Mouse (Mus musculus) v-Abl transformed pro-B cells (cell line): ENCODE results near the gene Cdc20b.
"Not testable (repeated sequence)": the region's sequence is repeated elsewhere in the genome, so short reads cannot be mapped to it uniquely, and the experiment has no call there.

ENCODE experiments used
- in situ Hi-C, 2 experiments: fragments of 400-800 bp; cut with MboI; formaldehyde crosslinking; loops; one replicate each; pipeline ENCODE4 v1.15.1; 2025; ENCODE audit not compliant: unreplicated experiment in 2 of 2

Gene Cdc20b

GRCm38 (mm10) chr13:113034950-113035421, at the start of gene Cdc20b:
TSS of gene Cdc20b (plus strand) at chr13:113035111.
- in situ Hi-C loops = loop anchor here (5.0 to 25.0 kb wide), 8 partner anchors 113 to 1273 kb away; partner anchors contain the start of gene Arl15 (in 1 of the 2)

GRCm38 (mm10) chr13:112985605-112986450, 49.1 kb upstream of the Cdc20b start:
- in situ Hi-C loops = loop anchor here in 1 of 2 experiments (5.0 kb wide), 1 partner anchor 59 kb away; the partner anchor contains the start of genes Dhx29 and Mtrex

GRCm38 (mm10) chr13:112986451-112986950, 48.4 kb upstream of the Cdc20b start:
- in situ Hi-C loops = loop anchor here in 1 of 2 experiments (5.0 kb wide), 1 partner anchor 59 kb away; the partner anchor contains the start of genes Dhx29 and Mtrex

- in situ Hi-C loops = loop anchor here in 1 of 2 experiments (5.0 kb wide), 1 partner anchor 60 kb away; the partner anchor contains the start of genes Dhx29 and Mtrex
These were observed 47.4 kb upstream of the Cdc20b start, which contains the start of gene Ccno for GRCm38 (mm10) chr13:112987532-112987943. TSS of gene Ccno (plus strand) at chr13:112987802.

GRCm38 (mm10) chr13:112987991-112988390, 46.9 kb upstream of the Cdc20b start:
- in situ Hi-C loops = loop anchor here in 1 of 2 experiments (5.0 kb wide), 1 partner anchor 61 kb away; the partner anchor contains the start of genes Dhx29 and Mtrex

- in situ Hi-C loops = loop anchor here in 1 of 2 experiments (5.0 kb wide), 1 partner anchor 62 kb away; the partner anchor contains the start of genes Dhx29 and Mtrex
These were observed 46.0 kb upstream of the Cdc20b start for GRCm38 (mm10) chr13:112988866-112989265.

GRCm38 (mm10) chr13:112989541-112989940, 45.4 kb upstream of the Cdc20b start:
- in situ Hi-C loops = loop anchor here in 1 of 2 experiments (5.0 kb wide), 1 partner anchor 62 kb away; the partner anchor contains the start of genes Dhx29 and Mtrex

- in situ Hi-C loops = loop anchor here in 1 of 2 experiments (5.0 kb wide), 1 partner anchor 37 kb away; no protein-coding TSS in a partner anchor
These were observed 44.6 kb upstream of the Cdc20b start for GRCm38 (mm10) chr13:112990346-112990745.

- in situ Hi-C loops = loop anchor here in 1 of 2 experiments (5.0 kb wide), 1 partner anchor 34 kb away; no protein-coding TSS in a partner anchor
These were observed 41.3 kb upstream of the Cdc20b start, which contains the start of gene Mcidas for GRCm38 (mm10) chr13:112993531-112994152. TSS of gene Mcidas (plus strand) at chr13:112993845.

- in situ Hi-C loops = loop anchor here in 1 of 2 experiments (5.0 kb wide), 1 partner anchor 33 kb away; no protein-coding TSS in a partner anchor
These were observed 40.7 kb upstream of the Cdc20b start for GRCm38 (mm10) chr13:112994191-112994590.

- in situ Hi-C loops = no loop called here
These were observed 38.5 kb upstream of the Cdc20b start for GRCm38 (mm10) chr13:112996407-112996806.

GRCm38 (mm10) chr13:112997369-112997768, 37.5 kb upstream of the Cdc20b start:
- in situ Hi-C loops = no loop called here

- in situ Hi-C loops = no loop called here
These were observed 36.3 kb upstream of the Cdc20b start for GRCm38 (mm10) chr13:112998427-112999201.

GRCm38 (mm10) chr13:113000090-113000489, 34.8 kb upstream of the Cdc20b start:
- in situ Hi-C loops = no loop called here

- in situ Hi-C loops = no loop called here
These were observed 34.2 kb upstream of the Cdc20b start for GRCm38 (mm10) chr13:113000576-113001318.

- in situ Hi-C loops = no loop called here
These were observed 22.2 kb upstream of the Cdc20b start for GRCm38 (mm10) chr13:113012683-113013082.

GRCm38 (mm10) chr13:113013174-113013953, 21.5 kb upstream of the Cdc20b start:
- in situ Hi-C loops = not testable (repeated sequence)

GRCm38 (mm10) chr13:113021521-113021920, 13.4 kb upstream of the Cdc20b start:
- in situ Hi-C loops = no loop called here
